Comparison of ENCODE assay signal across 34 mouse cellular contexts in genomic region chr19:46617361-46617760, GRCm38 (mm10). TPM values are rescaled to one million over a fixed set of nuclear protein-coding genes. Genes with fewer than 3 reads are reported as not detected.
DNase-seq lines count a peak whose midpoint lies in the region; ATAC-seq and TF ChIP-seq lines count a peak whose summit lies in the region.
"Had no signal": no experiment of that assay in that cellular context is flagged by ENCODE, and none has a peak within 500 bp of the region (broad histone marks: within the 10 kb centered on the region; RNA-seq: fewer than 3 reads in every experiment).

No protein-coding gene starts in this region.

- no peak for TF ChIP-seq CTCF in thymus, adult 2 months (IDR thresholded peaks at IDR 0.05; ENCODE audit: borderline replicate concordance, control insufficient read depth, extremely low read depth, insufficient read depth, low read length, poor library complexity)

- H3K4me3 ChIP-seq in heart, embryonic 13.5 days: no peak overlapping the region
- no peak overlapping the region for H3K4me3 ChIP-seq in thymus, adult 2 months (ENCODE audit: control insufficient read depth, insufficient read depth, low read length)
- H3K4me3 ChIP-seq in hindbrain, embryonic 16.5 days (ENCODE audit: low read length): no peak overlapping the region
- H3K4me3 ChIP-seq: embryonic facial prominence, embryonic 12.5 days; forebrain, embryonic 15.5 days; heart, adult 2 months; hindbrain, embryonic 10.5 days; layer of hippocampus, adult 2 months; left cerebral cortex, adult 2 months; limb, embryonic 12.5 days; megakaryocyte, embryonic 14.5 days; midbrain, embryonic 13.5 days; neural tube, embryonic 13.5 days had no signal

- peak overlapping the region; percentile 98; the same call in 1 of the 2 replicates for H3K27ac ChIP-seq in heart, embryonic 13.5 days (replicated peaks)
- H3K27ac ChIP-seq in thymus, adult 2 months (ENCODE audit: control insufficient read depth, insufficient read depth, low read length): peak overlapping the region; percentile 31; the same call in 1 of the 2 replicates
- no peak overlapping the region for H3K27ac ChIP-seq in hindbrain, embryonic 16.5 days (ENCODE audit: low read depth, low read length)
- H3K27ac ChIP-seq: embryonic facial prominence, embryonic 12.5 days; heart, adult 2 months; hindbrain, postnatal 0 days; layer of hippocampus, adult 2 months; left cerebral cortex, adult 2 months; limb, embryonic 12.5 days; midbrain, embryonic 13.5 days; neural tube, embryonic 13.5 days; stomach, postnatal 0 days had no signal

- TF ChIP-seq POLR2A in thymus, adult 2 months (IDR thresholded peaks at IDR 0.05; ENCODE audit: control insufficient read depth, extremely low read depth, insufficient read depth, low read length, poor library complexity): no peak

- peaks cover 91% of the 10 kb centered on the region for H3K4me1 ChIP-seq in heart, embryonic 13.5 days
- peaks cover 68% of the 10 kb centered on the region for H3K4me1 ChIP-seq in thymus, adult 2 months (replicated peaks; ENCODE audit: control insufficient read depth, insufficient read depth, low read length)
- H3K4me1 ChIP-seq in hindbrain, embryonic 16.5 days (ENCODE audit: control insufficient read depth, insufficient read depth, low read depth, low read length): peaks cover 26% of the 10 kb centered on the region

- WGBS in heart, embryonic 13.5 days: 66% methylated on average over 8 of the region's 8 CpGs
- WGBS in thymus, adult 2 months: 53% methylated on average over 8 of the region's 8 CpGs
- WGBS in hindbrain, embryonic 16.5 days: 89% methylated on average over 8 of the region's 8 CpGs

- H3K36me3 ChIP-seq in heart, embryonic 13.5 days: peaks cover 22% of the 10 kb centered on the region
- H3K36me3 ChIP-seq in thymus, adult 2 months (ENCODE audit: control insufficient read depth, insufficient read depth, low read length): no peaks in the 10 kb centered on the region
- 0 out of 2 replicates have a peak, but pooled peaks cover 3% of the 10 kb centered on the region for H3K36me3 ChIP-seq in hindbrain, embryonic 16.5 days (ENCODE audit: control insufficient read depth, insufficient read depth, low read length)

- DNase-seq in heart, adult 11 months: no peak
- DNase-seq in thymus, adult 2 months: peak; percentile 18
- DNase-seq in thymus, postnatal 4 days: no peak
- DNase-seq in T-cell, adult 2 months (ENCODE audit: low spot score): peak; percentile 63
- DNase-seq in naive thymus-derived CD4-positive, alpha-beta T cell, adult 2 months (ENCODE audit: low read depth): peak; percentile 71
- no peak for DNase-seq in testis, postnatal 10 days (ENCODE audit: low spot score)
- DNase-seq: adrenal gland, postnatal 14 days; cerebellum, adult 11-12 months; cerebellum, adult 9-11 months; embryo, embryonic 11 days; gastrocnemius, postnatal 25 days; heart, adult 2 months; kidney, postnatal 25 days; lung, postnatal 4 days; right cerebral cortex, postnatal 4 days had no signal

- ATAC-seq in heart, embryonic 13.5 days (ENCODE audit: extremely low read depth, insufficient number of reproducible peaks, low FRiP score, low TSS enrichment): no peak
- ATAC-seq in hindbrain, embryonic 16.5 days: no peak
- ATAC-seq: forebrain, embryonic 15.5 days; hindbrain, postnatal 0 days; intestine, postnatal 0 days; lung, postnatal 0 days; midbrain, embryonic 13.5 days had no signal

- H3K27me3 ChIP-seq in heart, embryonic 13.5 days (replicated peaks): no peaks in the 10 kb centered on the region
- no peaks in the 10 kb centered on the region for H3K27me3 ChIP-seq in thymus, adult 2 months (ENCODE audit: control insufficient read depth, insufficient read depth, low read length)
- H3K27me3 ChIP-seq in hindbrain, embryonic 16.5 days (replicated peaks; ENCODE audit: control insufficient read depth, insufficient read depth, low read length): no peaks in the 10 kb centered on the region
- H3K27me3 ChIP-seq: CH12.LX; embryonic facial prominence, embryonic 12.5 days; forebrain, embryonic 15.5 days; limb, embryonic 12.5 days; megakaryocyte, embryonic 14.5 days; midbrain, embryonic 13.5 days; neural tube, embryonic 13.5 days had no signal

- no peaks in the 10 kb centered on the region for H3K9me3 ChIP-seq in heart, embryonic 13.5 days
- no peaks in the 10 kb centered on the region for H3K9me3 ChIP-seq in hindbrain, embryonic 16.5 days (ENCODE audit: control insufficient read depth, low read length)
- H3K9me3 ChIP-seq: embryonic facial prominence, embryonic 12.5 days; forebrain, embryonic 15.5 days; G1E; hindbrain, embryonic 10.5 days; limb, embryonic 12.5 days; megakaryocyte, embryonic 14.5 days; midbrain, embryonic 13.5 days; neural tube, embryonic 13.5 days had no signal

- H3K4me2 ChIP-seq in heart, embryonic 13.5 days: no peak overlapping the region
- H3K4me2 ChIP-seq in hindbrain, embryonic 16.5 days (ENCODE audit: low read length): no peak overlapping the region
- H3K4me2 ChIP-seq: embryonic facial prominence, embryonic 12.5 days; forebrain, embryonic 15.5 days; limb, embryonic 12.5 days; midbrain, embryonic 13.5 days; neural tube, embryonic 13.5 days had no signal

- 0 out of 2 replicates have a peak overlapping the region, but pooled peaks have one; percentile 6 for H3K9ac ChIP-seq in heart, embryonic 13.5 days
- no peak overlapping the region for H3K9ac ChIP-seq in hindbrain, embryonic 16.5 days (ENCODE audit: low read depth, low read length)
- H3K9ac ChIP-seq: embryonic facial prominence, embryonic 12.5 days; forebrain, embryonic 15.5 days; limb, embryonic 12.5 days; midbrain, embryonic 13.5 days; neural tube, embryonic 13.5 days had no signal

RNA-seq across cellular contexts. Expression of gene Wbp1l, which starts 18.5 kb away (rescaled TPM):
- polyA plus RNA-seq in heart, embryonic 13.5 days (2015; fragmentation: Nextera tagmentation; extraction: Ambion mirVana): 41.6 and 42.0 TPM in 2 replicates
- 77.0 and 87.8 TPM in 2 replicates for polyA plus RNA-seq in thymus, adult 2 months (2012; rRNA removed)
- 32.0 and 40.0 TPM in 2 replicates for polyA plus RNA-seq in hindbrain, embryonic 16.5 days (2015; fragmentation: Nextera tagmentation; extraction: Ambion mirVana)

RNA-seq across cellular contexts. Expression of gene Sfxn2, which starts 44.2 kb away (rescaled TPM):
- 8.1 and 9.1 TPM in 2 replicates for polyA plus RNA-seq in heart, embryonic 13.5 days (2015; fragmentation: Nextera tagmentation; extraction: Ambion mirVana)
- polyA plus RNA-seq in thymus, adult 2 months (2012; rRNA removed): 5.6 and 6.5 TPM in 2 replicates
- polyA plus RNA-seq in hindbrain, embryonic 16.5 days (2015; fragmentation: Nextera tagmentation; extraction: Ambion mirVana): 9.9 and 10.5 TPM in 2 replicates

RNA-seq across cellular contexts. Expression of gene Arl3, which starts 44.4 kb away (rescaled TPM):
- 82.1 and 97.1 TPM in 2 replicates for polyA plus RNA-seq in heart, embryonic 13.5 days (2015; fragmentation: Nextera tagmentation; extraction: Ambion mirVana)
- 17.0 and 21.6 TPM in 2 replicates for polyA plus RNA-seq in thymus, adult 2 months (2012; rRNA removed)
- polyA plus RNA-seq in hindbrain, embryonic 16.5 days (2015; fragmentation: Nextera tagmentation; extraction: Ambion mirVana): 211 and 247 TPM in 2 replicates

RNA-seq across cellular contexts. Expression of gene Cyp17a1, which starts 55.6 kb away (rescaled TPM):
- 1.1 and 1.6 TPM in 2 replicates for polyA plus RNA-seq in heart, embryonic 13.5 days (2015; fragmentation: Nextera tagmentation; extraction: Ambion mirVana)
- 0.26 and 0.42 TPM in 2 replicates for polyA plus RNA-seq in thymus, adult 2 months (2012; rRNA removed)
- polyA plus RNA-seq in hindbrain, embryonic 16.5 days (2015; fragmentation: Nextera tagmentation; extraction: Ambion mirVana): not detected in 2 replicates
- polyA plus RNA-seq: forebrain, embryonic 15.5 days; frontal cortex, adult 2 months; G1E; hindbrain, embryonic 10.5 days; hindbrain, postnatal 0 days; intestine, postnatal 0 days; kidney, embryonic 14.5 days; limb, embryonic 12.5 days; midbrain, embryonic 13.5 days; neural tube, embryonic 13.5 days; stomach, postnatal 0 days had no signal

Comparison
In these comparisons a context has a peak if more than half of its experiments do, and no peak if none do; other contexts are left out.
1. DNase-seq: peak in thymus, adult 2 months (single experiment), T-cell, adult 2 months (single experiment) and naive thymus-derived CD4-positive, alpha-beta T cell, adult 2 months (single experiment); none in heart, adult 11 months (single experiment), thymus, postnatal 4 days (single experiment) and testis, postnatal 10 days (single experiment).